Mouse (Mus musculus) spleen, adult 2 months (tissue): ENCODE measurements around the gene Eml1.

ENCODE experiments used
- CTCF ChIP-seq: fragments of 200-500 bp; IDR thresholded peaks from 2 replicates; pipeline ENCODE4 v1.5.1; 2011; ENCODE audit warnings: mild to moderate bottlenecking, inconsistent platforms; ENCODE audit not compliant: insufficient read depth, insufficient read length, insufficient replicate concordance; ENCODE audit errors: extremely low read depth
- POLR2A ChIP-seq: fragments of 200-500 bp; IDR thresholded peaks from 2 replicates; pipeline ENCODE4 v1.6.1; 2011; ENCODE audit warnings: low read depth, low read length, inconsistent platforms

GRCm38 (mm10) chr12:108395285-108395660 lies 24.5 kb downstream of the Eml1 start:
- TF ChIP-seq CTCF (no peak), POLR2A (no peak)
